Mouse (Mus musculus): ENCODE data around the gene Gm9803. TPM values are rescaled to one million over a fixed set of nuclear protein-coding genes. Genes with fewer than 3 reads are reported as not detected.
A peak's percentile ranks its signal among the peaks of the same experiment; 100 is the strongest.

Gene Gm9803
- polyA plus RNA-seq, 1 experiment from 2014 or later: 25.4 TPM

DNA sequence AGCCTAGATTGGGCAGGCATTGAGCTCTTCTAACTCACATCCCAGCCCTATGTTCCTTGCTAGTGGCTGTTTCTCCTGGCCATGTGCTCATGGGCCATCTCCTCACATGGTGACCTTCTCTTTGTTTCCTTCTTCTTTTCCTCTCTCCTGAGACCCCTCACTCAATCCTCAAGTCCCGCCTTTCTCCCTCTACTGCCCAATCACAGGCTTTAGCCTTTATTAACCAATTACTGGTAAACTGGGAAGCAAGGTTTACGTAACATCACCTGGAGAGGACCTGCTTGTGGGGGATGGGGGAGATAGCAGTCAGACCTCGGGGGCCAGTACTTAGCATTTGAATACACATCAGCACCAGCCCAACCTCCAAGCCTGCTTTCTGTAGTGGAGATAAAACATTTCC, 27.5 kb downstream of the Gm9803 start:
- H3K4me3 ChIP-seq (replicated peaks; ENCODE audit: low read length): no peak overlapping the region
- H3K27me3 ChIP-seq (ENCODE audit: control insufficient read depth, insufficient read depth, low read length): no peaks in the 10 kb centered on the region
- 23% methylated on average over 3 of the region's 3 CpGs for WGBS
- peak overlapping the region; percentile 52; the same call in 1 of the 2 replicates for H3K27ac ChIP-seq
- peak; percentile 59; the same call in 1 of the 2 replicates for ATAC-seq (ENCODE audit: low FRiP score)
- no peak overlapping the region for H3K4me2 ChIP-seq (replicated peaks)
- H3K9me3 ChIP-seq (ENCODE audit: control insufficient read depth, low read length): no peaks in the 10 kb centered on the region
- DNase-seq (ENCODE audit: low spot score): no peak
- H3K9ac ChIP-seq: no peak overlapping the region
- no peaks in the 10 kb centered on the region for H3K4me1 ChIP-seq (replicated peaks; ENCODE audit: control insufficient read depth, insufficient read depth, low read length)
- no peaks in the 10 kb centered on the region for H3K36me3 ChIP-seq (replicated peaks; ENCODE audit: control insufficient read depth, insufficient read depth)

DNA sequence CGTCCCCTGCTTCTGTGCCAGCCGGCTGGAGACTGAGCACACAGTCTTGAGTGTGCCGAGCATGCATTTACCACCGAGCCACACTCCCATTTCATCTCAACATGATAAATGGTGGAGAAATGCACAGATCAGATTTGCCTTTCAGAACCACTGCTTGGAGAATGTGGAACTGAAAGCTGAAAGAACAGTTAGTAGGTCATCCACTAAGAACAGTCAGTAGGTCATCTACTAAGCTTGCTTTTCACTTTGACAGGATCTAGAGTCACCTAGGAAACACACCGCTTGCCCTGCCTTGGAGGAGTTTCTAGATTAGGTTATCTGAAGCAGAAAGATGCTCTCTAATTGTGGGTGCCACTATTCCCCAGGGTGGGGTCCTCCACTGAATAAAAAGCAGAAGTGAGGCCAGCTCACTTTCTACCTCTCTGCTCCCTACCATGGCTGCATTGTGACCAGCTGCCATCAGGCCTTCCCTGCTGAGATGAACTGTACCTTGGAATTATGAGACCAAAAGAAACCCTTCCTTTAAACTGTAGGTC, 33.8 kb downstream of the Gm9803 start:
- no peak for DNase-seq (ENCODE audit: low spot score)
- H3K4me2 ChIP-seq (replicated peaks): no peak overlapping the region

DNA sequence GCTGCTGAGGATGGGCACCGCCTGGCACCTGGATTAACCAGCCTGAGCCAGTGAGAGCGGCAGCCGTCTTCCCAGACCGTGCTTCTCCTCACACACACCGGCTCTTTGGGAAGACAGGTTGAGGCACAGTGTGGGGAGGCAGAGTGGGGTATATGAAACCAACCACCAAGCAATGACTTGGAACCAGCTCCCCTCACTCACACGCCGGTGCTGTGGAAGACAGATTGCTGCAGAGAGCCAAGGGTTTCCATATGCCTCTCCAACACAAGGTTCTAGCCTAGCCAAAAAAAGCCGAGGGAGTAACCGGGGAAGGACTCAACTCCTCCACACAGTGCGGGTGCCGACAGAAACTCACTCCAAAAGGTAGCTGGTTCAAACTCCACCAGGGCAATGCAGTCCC, 35.4 kb downstream of the Gm9803 start:
- no peaks in the 10 kb centered on the region for H3K4me1 ChIP-seq (replicated peaks; ENCODE audit: control insufficient read depth, insufficient read depth, low read length)
- 83% methylated on average over 11 of the region's 11 CpGs for WGBS
- H3K4me3 ChIP-seq (replicated peaks; ENCODE audit: low read length): no peak overlapping the region
- no peak for DNase-seq (ENCODE audit: low spot score)
- no peaks in the 10 kb centered on the region for H3K27me3 ChIP-seq (ENCODE audit: control insufficient read depth, insufficient read depth, low read length)
- no peak overlapping the region for H3K27ac ChIP-seq
- ATAC-seq (ENCODE audit: low FRiP score): no peak
- H3K4me2 ChIP-seq (replicated peaks): no peak overlapping the region
- H3K36me3 ChIP-seq (replicated peaks; ENCODE audit: control insufficient read depth, insufficient read depth): no peaks in the 10 kb centered on the region
- no peaks in the 10 kb centered on the region for H3K9me3 ChIP-seq (ENCODE audit: control insufficient read depth, low read length)
- no peak overlapping the region for H3K9ac ChIP-seq

More for the DNA sequence above, 33.8 kb downstream of the Gm9803 start:
- Histone ChIP-seq H3K27ac (no peak overlapping the region), H3K4me1 (replicated peaks; ENCODE audit: control insufficient read depth, insufficient read depth, low read length) (no peaks in the 10 kb centered on the region), H3K4me3 (replicated peaks; ENCODE audit: low read length) (no peak overlapping the region), H3K9me3 (ENCODE audit: control insufficient read depth, low read length) (no peaks in the 10 kb centered on the region), H3K36me3 (replicated peaks; ENCODE audit: control insufficient read depth, insufficient read depth) (no peaks in the 10 kb centered on the region), H3K27me3 (ENCODE audit: control insufficient read depth, insufficient read depth, low read length) (no peaks in the 10 kb centered on the region), H3K9ac (no peak overlapping the region)
- ATAC-seq (ENCODE audit: low FRiP score): no peak
- WGBS: 87% methylated on average over 5 of the region's 5 CpGs

DNA sequence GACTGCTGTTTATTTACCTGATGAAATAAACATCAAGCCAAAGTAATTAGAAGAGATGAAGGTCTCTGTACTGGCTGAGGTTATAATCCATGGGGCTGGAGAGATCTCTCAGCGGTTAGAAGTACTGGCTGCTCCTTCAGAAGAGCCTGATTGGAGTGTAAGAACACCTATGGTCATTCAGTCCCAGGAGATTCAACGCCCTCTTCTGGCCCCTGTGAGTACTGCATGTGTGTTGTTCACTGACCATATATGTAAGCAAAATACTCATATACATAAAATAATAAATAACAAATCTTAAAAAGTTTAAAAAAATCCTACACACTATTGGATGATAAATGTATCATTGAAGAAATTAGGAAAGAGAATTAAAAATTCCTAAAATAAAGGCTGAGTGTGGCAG, 36.9 kb downstream of the Gm9803 start:
- no peak overlapping the region for H3K4me3 ChIP-seq (replicated peaks; ENCODE audit: low read length)
- H3K4me1 ChIP-seq (replicated peaks; ENCODE audit: control insufficient read depth, insufficient read depth, low read length): no peaks in the 10 kb centered on the region
- ATAC-seq (ENCODE audit: low FRiP score): no peak
- H3K27me3 ChIP-seq (ENCODE audit: control insufficient read depth, insufficient read depth, low read length): no peaks in the 10 kb centered on the region
- H3K27ac ChIP-seq: no peak overlapping the region
- no peaks in the 10 kb centered on the region for H3K9me3 ChIP-seq (ENCODE audit: control insufficient read depth, low read length)
- H3K9ac ChIP-seq: no peak overlapping the region
- DNase-seq (ENCODE audit: low spot score): no peak
- no peak overlapping the region for H3K4me2 ChIP-seq (replicated peaks)
- no peaks in the 10 kb centered on the region for H3K36me3 ChIP-seq (replicated peaks; ENCODE audit: control insufficient read depth, insufficient read depth)
- 42% methylated on average over 2 of the region's 2 CpGs for WGBS

DNA sequence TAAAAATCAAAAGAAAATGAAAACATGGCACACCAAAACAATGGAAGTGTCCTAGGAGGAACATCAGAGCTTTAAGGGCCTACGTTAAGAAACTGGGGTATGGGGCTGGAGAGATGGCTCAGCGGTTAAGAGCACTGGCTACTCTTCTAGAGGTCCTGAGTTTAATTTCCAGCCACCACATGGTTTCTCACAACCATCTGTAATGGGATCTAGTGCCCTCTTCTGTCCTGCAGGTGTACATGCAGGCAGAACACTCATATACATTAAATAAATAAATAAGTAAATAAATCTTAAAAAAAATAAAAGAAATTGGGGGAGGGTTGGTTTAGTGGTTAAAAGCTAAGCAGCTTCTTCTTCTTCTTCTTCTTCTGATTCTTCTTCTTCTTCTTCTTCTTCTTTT, 37.4 kb downstream of the Gm9803 start:
- Histone ChIP-seq H3K4me1 (replicated peaks; ENCODE audit: control insufficient read depth, insufficient read depth, low read length) (no peaks in the 10 kb centered on the region), H3K4me3 (replicated peaks; ENCODE audit: low read length) (no peak overlapping the region), H3K27me3 (ENCODE audit: control insufficient read depth, insufficient read depth, low read length) (no peaks in the 10 kb centered on the region), H3K9me3 (ENCODE audit: control insufficient read depth, low read length) (no peaks in the 10 kb centered on the region), H3K4me2 (replicated peaks) (no peak overlapping the region), H3K27ac (no peak overlapping the region), H3K36me3 (replicated peaks; ENCODE audit: control insufficient read depth, insufficient read depth) (no peaks in the 10 kb centered on the region), H3K9ac (no peak overlapping the region)
- DNase-seq (ENCODE audit: low spot score) (no peak), ATAC-seq (ENCODE audit: low FRiP score) (no peak)
- WGBS: 95% methylated on average over 2 of the region's 2 CpGs

Other genes starting within 250 kb of the Gm9803 start
- 3.1 and 4.8 TPM in 2 replicates for gene Bend3, start 45.3 kb upstream of the Gm9803 start, polyA plus RNA-seq (2014; fragmentation: Nextera tagmentation; extraction: Ambion mirVana)
- 66.1 and 66.7 TPM in 2 replicates for gene 1700021F05Rik, start 16.9 kb downstream of the Gm9803 start, polyA plus RNA-seq (2014; fragmentation: Nextera tagmentation; extraction: Ambion mirVana)
- gene Cd24a, start 54.2 kb downstream of the Gm9803 start, polyA plus RNA-seq (2014; fragmentation: Nextera tagmentation; extraction: Ambion mirVana): 938 and 954 TPM in 2 replicates